Mouse (Mus musculus) heart, adult 9 months (tissue): ENCODE data around the gene Arl8a.
"Not testable (repeated sequence)": the region's sequence is repeated elsewhere in the genome, so short reads cannot be mapped to it uniquely, and the experiment has no call there.

ENCODE experiments used
- DNase-seq, 2 experiments: peaks; one replicate each; pipeline ENCODE4 v3.0.0; 2022; ENCODE audit warnings: low spot score in 2 of 2

Arl8a gene

DNA sequence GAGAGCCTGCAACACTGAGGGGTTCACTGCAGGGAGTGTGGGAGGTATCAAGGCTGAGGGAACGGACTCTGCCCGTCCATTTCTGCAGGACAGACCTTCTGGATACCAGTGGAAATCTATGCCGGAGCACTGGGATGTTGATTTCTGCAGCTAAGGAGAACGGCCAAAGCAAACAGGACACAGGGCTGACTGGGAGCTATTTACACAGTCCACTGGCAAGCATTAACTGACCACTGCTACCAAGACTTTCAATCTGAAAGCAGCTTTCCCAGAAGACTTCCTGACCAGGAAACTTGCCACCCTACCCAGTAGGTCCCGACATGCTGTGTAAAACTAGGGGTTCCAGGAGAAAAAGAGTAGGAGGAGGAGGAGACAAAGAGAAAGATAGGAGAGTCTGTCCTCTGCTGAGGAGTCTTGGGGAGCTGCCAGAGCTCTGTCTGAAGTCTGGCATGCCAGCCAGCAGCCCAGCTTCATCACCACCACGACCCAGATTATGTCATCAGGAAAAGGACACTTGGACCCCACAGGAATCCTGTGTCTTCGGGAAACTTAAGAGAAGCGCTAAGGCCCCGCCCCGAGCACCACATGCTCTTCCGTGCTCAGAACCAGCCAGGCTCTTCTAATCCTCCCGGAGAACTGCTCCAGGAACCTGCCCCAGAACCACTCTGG lies 23.1 kb downstream of the Arl8a start:
- peak; percentile 34 to 35 for DNase-seq

DNA sequence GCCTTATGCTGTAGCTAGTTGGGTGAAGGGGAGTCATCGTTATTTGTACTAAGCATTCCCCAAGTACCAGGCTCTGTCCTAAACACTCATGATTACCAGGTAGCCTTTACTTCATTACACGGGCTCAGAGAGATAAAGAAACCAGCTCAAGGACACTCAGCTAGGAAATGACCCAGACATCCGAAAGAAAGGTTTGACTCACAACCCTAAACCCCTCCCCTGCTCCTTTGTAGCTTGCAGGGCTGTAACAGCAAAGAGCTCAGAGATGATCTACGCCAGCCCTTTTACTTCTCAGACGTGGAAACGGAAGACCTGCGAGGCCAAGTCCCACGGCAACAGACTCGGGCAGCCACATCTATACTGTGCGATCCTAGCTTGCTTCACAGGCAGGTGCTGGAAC lies 23.7 kb downstream of the Arl8a start:
- no peak for DNase-seq

DNA sequence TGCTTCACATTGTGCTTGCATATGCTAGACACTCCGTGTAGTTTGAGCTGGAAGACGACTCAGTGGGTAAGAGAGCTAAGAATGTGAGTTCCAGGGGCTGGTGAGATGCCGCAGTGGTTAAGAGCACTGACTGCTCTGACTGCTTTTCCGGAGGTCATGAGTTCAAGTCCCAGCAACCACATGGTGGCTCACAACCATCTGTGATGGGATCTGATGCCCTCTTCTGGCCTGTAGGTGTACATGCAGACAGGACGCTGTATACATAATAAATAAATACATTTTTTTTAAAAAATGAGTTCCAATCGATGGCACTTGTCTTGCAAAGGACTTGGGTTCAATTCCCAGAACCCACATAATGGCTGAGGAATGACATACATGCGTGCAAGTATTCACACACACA lies 24.6 kb downstream of the Arl8a start:
- DNase-seq: no peak

- DNase-seq: peak in 1 of 2 experiments; percentile 65
These were observed 25.4 kb downstream of the Arl8a start for GRCm38 (mm10) chr1:135171984-135172383.

DNA sequence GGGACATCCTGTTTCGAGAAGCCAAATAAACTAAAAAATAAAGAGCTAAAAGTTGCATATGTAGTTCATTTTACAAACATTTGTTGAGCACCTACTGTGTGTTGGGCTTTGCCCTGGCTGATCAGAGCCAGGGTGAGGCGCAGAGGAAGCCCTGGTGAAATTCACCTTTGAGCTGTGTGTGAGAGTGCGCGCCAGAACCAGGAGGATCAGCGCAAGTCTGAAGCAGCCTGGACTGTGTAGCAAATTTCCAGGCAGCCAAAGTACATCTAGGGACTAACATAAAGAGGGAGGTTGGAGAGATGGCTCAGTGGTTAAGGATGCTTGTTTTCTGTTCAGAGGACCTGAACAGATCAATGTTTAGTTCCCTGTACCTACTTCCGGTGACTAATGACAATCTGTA lies 26.7 kb downstream of the Arl8a start:
- no peak for DNase-seq

DNA sequence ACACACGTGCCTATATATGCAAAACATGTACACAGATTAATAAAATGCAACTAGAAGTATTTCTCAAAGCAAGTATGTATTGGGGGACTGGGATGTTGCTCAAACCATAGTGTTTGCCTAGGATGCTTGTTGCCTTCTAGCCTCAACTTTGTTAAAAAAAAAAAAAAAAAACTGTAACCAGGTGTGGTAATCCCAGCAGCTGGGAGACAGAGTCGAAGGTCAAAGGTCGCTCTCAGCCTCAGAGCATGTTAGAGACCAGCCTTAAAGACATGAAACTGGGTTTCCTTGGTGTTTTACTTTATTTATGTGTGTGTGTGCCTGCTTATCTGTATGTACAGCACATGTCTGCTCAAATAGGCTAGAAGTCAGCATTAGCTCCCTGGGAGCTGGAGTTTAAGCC lies 28.6 kb downstream of the Arl8a start:
- DNase-seq: no peak

DNA sequence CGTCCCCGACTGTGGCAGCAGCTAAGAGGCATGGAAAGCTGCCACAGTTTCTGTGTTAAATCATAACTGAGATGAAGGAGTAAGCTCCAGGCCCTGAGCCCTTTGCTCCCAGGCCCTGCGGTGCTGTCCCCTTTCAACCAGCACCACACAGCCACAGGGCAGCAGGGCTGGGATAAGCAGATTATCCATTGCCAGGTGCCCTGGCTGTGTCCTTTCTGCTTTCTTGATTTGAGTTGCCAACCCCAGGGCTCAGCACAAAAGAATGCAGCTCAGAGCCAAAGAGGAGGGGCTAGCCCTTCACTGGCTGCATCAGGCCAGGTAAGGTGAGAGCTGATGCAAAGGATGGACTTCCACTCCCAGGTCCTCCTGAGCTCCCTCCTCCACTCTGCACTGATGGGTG lies 31.1 kb downstream of the Arl8a start:
- no peak for DNase-seq

DNA sequence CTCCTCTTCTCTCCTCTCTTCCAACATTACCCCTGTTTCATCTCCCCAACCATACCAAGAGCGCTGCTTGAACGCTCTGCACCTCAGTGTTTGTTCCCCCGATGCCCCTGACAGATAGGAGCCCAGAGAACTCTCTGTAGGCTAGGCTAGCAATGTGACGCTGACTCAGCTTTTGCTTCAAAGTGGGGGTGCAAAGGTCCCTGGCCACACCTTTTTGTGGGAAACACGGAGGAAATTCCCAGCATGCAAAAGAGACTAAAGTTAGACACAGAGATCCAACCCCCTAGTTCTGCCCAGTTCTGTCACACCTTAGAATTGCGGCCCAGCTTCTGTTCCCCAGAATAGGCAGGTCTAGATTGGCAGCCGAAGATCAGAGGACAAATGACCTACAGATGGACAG lies 32.2 kb downstream of the Arl8a start:
- no peak for DNase-seq

DNA sequence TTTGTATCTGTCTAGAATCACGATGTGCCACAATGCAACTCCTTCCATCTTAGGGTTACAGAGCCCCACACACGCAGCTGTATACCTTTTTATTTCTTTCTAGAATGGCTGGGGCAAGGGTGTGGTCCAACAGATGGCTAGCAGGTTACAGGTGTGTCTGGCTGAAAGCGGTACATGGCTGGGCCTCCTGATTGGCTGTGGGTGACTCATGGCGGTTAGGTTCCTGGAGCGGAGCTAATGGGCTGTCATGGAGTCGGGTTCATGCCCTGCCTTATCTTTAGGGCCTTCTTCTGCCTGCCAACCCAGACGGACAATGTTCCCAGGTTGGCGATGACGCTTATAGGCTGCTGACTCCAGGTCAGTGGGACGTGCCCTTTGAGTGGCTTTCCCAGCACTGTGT lies 34.2 kb downstream of the Arl8a start:
- DNase-seq: no peak

DNA sequence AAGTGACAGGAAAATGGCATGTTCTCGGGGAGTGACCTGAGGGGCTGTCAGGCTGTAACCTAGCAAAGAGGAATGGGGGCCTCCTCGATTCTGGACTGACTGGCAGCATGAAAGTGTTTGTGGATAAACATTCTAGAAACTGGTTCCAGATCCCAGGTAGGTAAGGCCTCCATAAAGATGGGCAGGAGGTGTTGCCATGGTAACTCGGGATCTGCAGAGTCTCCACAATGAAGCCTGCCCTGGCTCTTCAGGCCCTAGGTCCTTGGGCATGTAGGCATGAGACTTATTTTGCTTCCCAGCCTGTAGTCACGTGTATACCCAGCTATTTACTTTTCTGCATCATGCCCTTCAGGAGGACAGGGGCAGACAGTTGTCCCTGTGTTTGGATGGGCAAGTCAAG lies 34.7 kb downstream of the Arl8a start:
- no peak for DNase-seq

- DNase-seq: no peak
These were observed 35.4 kb downstream of the Arl8a start for GRCm38 (mm10) chr1:135181880-135182623.

GRCm38 (mm10) chr1:135182975-135183374 lies 36.4 kb downstream of the Arl8a start:
- DNase-seq: no peak

DNA sequence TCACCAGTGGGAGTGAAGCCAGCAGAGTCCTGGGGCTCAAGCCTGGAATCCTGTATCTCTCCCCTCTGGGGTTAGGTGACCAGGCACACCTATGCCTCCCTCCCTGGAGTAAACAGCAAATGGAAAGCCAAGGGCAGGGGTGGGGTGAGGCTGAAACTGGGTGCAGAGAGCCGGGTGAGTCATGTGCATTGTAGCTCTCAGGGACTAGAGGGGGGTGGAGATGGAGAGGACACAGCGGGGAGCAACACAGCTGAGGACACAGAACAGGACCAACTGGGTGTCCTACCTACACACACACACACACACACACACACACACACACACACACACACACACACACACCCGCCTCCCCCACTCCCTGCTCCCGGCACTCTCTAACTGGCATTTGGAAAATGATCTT lies 36.8 kb downstream of the Arl8a start:
- DNase-seq: no peak

GRCm38 (mm10) chr1:135183941-135184570 lies 37.4 kb downstream of the Arl8a start:
- DNase-seq: no peak

DNA sequence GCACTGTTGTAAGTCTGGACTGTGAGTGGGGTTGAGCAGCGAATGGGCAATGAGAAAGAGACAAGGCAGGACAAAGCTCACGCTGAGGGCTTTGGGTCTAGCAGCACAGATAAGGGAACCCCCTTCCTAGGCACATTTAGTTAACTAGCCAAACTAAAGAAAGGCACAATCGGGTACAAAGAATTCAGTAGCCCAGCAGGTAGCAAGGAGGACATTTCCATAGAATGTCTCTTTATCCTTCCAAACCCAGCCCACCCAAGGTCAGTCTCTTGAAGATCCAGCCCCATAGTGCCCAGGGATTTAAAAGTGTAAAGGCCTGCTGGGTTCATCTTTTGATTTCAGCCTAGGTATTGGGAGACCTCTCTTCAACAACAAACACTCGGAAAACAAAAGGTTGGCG lies 39.3 kb downstream of the Arl8a start:
- DNase-seq: no peak

DNA sequence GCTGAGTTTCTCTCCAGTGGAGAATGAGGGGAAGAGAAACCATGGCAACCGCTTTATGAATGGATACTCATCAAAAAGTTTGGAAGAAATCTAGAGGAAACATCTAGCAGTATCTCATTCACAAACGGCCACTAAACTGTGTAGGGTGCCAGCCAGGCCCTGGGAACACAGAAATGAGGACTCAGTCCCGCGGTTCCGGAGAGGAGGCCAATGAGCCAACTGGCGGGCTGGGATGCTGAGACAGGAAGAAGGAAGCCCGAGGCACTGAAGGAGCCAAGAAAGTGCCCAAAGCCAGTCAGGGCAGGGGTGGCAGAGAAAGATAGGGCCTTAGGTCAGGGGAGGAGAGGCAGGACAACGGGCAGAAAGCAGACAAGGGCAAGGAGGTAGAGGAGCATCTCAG lies 39.8 kb downstream of the Arl8a start:
- DNase-seq: no peak

DNA sequence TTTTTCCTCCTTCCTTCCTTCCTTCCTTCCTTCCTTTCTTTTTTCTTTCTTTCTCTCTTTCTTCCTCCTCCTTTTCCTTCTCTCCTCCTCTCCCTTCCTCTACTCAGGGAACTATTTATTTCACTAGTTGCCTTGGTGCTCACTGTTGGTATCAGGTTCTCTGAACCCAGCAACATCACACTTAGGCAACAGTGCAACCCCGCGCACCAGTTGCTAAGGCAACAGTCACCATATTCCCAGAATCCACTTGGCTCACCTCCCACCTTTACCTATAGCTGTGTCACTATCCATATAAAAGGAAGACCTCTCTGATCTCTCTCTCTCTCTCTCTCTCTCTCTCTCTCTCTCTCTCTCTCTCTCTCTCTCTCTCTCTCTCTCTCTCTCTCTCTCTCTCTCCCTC lies 40.4 kb downstream of the Arl8a start:
- not testable (repeated sequence) for DNase-seq

GRCm38 (mm10) chr1:135188197-135188596 lies 41.6 kb downstream of the Arl8a start:
- DNase-seq: peak; percentile 19 to 67

DNA sequence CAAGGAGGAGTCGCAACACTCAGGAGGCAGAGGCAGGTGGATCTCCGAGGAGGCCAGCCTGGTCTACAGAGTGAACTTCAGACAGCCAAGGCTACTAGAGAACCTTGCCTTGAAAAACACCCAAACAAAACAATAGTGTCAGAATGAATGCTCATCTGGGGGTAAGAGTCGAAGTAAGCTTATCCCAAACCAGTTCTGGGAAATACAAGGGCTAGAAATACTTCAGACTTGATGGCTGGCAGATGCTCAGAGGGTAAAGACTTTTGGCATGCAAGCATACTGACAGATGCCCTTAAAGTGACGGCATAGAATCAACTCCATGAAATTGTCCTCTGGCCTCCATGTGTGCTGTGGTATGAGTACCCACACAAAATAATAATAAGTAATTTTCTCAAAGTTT lies 42.6 kb downstream of the Arl8a start:
- no peak for DNase-seq

GRCm38 (mm10) chr1:135194335-135194734 lies 47.7 kb downstream of the Arl8a start:
- DNase-seq: not testable (repeated sequence)

- peak; percentile 52 to 67 for DNase-seq
These were observed 49.4 kb downstream of the Arl8a start for GRCm38 (mm10) chr1:135195907-135196440.

GRCm38 (mm10) chr1:135198412-135198811 lies 51.8 kb downstream of the Arl8a start:
- no peak for DNase-seq
